Mouse (Mus musculus) heart, embryonic 11.5 days (tissue): ENCODE measurements around the gene Klhl6. TPM values are rescaled to one million over a fixed set of nuclear protein-coding genes. Genes with fewer than 3 reads are reported as not detected.

Experiments used
- ATAC-seq: fragments of 200-750 bp; cut with Nextera tagmentation; replicated peaks from 2 replicates; pipeline ENCODE4 v1.8.0; 2017; ENCODE audit warnings: moderate library complexity; ENCODE audit not compliant: insufficient number of reproducible peaks, low FRiP score, low TSS enrichment
- H3K27ac ChIP-seq: fragments of 300-500 bp; sonication (generic); 2 replicates; pipeline ENCODE4 v1.5.1; 2014; ENCODE audit warnings: mild to moderate bottlenecking, low read depth, low read length
- H3K27me3 ChIP-seq: fragments of 300-500 bp; sonication (generic); 2 replicates; pipeline ENCODE4 v1.6.1; 2014; ENCODE audit warnings: mild to moderate bottlenecking, low read length, mixed read lengths; ENCODE audit not compliant: control insufficient read depth, insufficient read depth
- H3K36me3 ChIP-seq: fragments of 300-500 bp; sonication (generic); 2 replicates; pipeline ENCODE4 v1.6.1; 2014; ENCODE audit warnings: mild to moderate bottlenecking, low read length, moderate library complexity, mixed read lengths; ENCODE audit not compliant: control insufficient read depth, insufficient read depth
- H3K4me1 ChIP-seq: fragments of 300-500 bp; sonication (generic); 2 replicates; pipeline ENCODE4 v1.6.1; 2014; ENCODE audit warnings: low read length; ENCODE audit not compliant: control insufficient read depth, insufficient read depth
- H3K4me2 ChIP-seq: fragments of 300-500 bp; sonication (generic); 2 replicates; pipeline ENCODE4 v1.6.1; 2014; ENCODE audit warnings: mild to moderate bottlenecking, moderate library complexity
- H3K4me3 ChIP-seq: fragments of 300-500 bp; sonication (generic); 2 replicates; pipeline ENCODE4 v1.5.1; 2014; ENCODE audit warnings: low read depth, low read length
- H3K9ac ChIP-seq: fragments of 300-500 bp; sonication (generic); 2 replicates; pipeline ENCODE4 v1.6.1; 2014; ENCODE audit warnings: mild to moderate bottlenecking, low read depth, low read length, moderate library complexity
- H3K9me3 ChIP-seq: fragments of 300-500 bp; sonication (generic); replicated peaks from 2 replicates; pipeline ENCODE4 v1.6.1; 2016; ENCODE audit warnings: low read length; ENCODE audit not compliant: control insufficient read depth
- WGBS: fragments of 180-500 bp; shearing (Covaris S2); extraction: QIAGEN DNeasy Blood & Tissue Kit; methylation state at CpG from one replicate; pipeline ENCODE4 v1.1.7; 2014; ENCODE audit not compliant: insufficient replicate concordance; 5-methylcytosine and 5-hydroxymethylcytosine counted together
- polyA plus RNA-seq: library from polyadenylated mRNA; unstranded; fragments of >200 nt; fragmentation: Nextera tagmentation; extraction: Ambion mirVana; gene quantifications from 2 replicates; pipeline ENCODE4 v1.2.1, GENCODE M21; 2014

The Klhl6 gene
- polyA plus RNA-seq, 1 experiment from 2014 or later = 29.2 TPM

- WGBS = 67% methylated on average over 2 of the region's 2 CpGs
- Histone ChIP-seq H3K27ac (no peak overlapping the region), H3K36me3 (no peaks in the 10 kb centered on the region), H3K27me3 (no peaks in the 10 kb centered on the region), H3K4me2 (no peak overlapping the region), H3K9me3 (no peaks in the 10 kb centered on the region), H3K9ac (no peak overlapping the region), H3K4me3 (no peak overlapping the region), H3K4me1 (no peaks in the 10 kb centered on the region)
- ATAC-seq = no peak
These were observed 70.3 kb downstream of the Klhl6 start for GRCm38 (mm10) chr16:19912582-19912981.

GRCm38 (mm10) chr16:19908291-19908690 is 74.5 kb downstream of the Klhl6 start:
- 53% methylated on average over 3 of the region's 3 CpGs for WGBS
- Histone ChIP-seq H3K4me2 (no peak overlapping the region), H3K36me3 (no peaks in the 10 kb centered on the region), H3K27me3 (no peaks in the 10 kb centered on the region), H3K4me3 (no peak overlapping the region), H3K27ac (no peak overlapping the region), H3K9ac (no peak overlapping the region), H3K4me1 (peaks cover 4% of the 10 kb centered on the region; the same call in 1 of the 2 replicates), H3K9me3 (no peaks in the 10 kb centered on the region)
- no peak for ATAC-seq

- no peak overlapping the region for H3K27ac ChIP-seq
- H3K27me3 ChIP-seq = no peaks in the 10 kb centered on the region
- 33% methylated on average over 2 of the region's 2 CpGs for WGBS
- H3K9ac ChIP-seq = no peak overlapping the region
- peaks cover 4% of the 10 kb centered on the region; the same call in 1 of the 2 replicates for H3K4me1 ChIP-seq
- H3K4me2 ChIP-seq = no peak overlapping the region
- no peaks in the 10 kb centered on the region for H3K9me3 ChIP-seq
- no peaks in the 10 kb centered on the region for H3K36me3 ChIP-seq
- no peak for ATAC-seq
- no peak overlapping the region for H3K4me3 ChIP-seq
These were observed 75.7 kb downstream of the Klhl6 start for GRCm38 (mm10) chr16:19907103-19907502.

- Histone ChIP-seq H3K4me3 (no peak overlapping the region), H3K36me3 (no peaks in the 10 kb centered on the region), H3K27ac (no peak overlapping the region), H3K9ac (no peak overlapping the region), H3K9me3 (no peaks in the 10 kb centered on the region), H3K4me2 (no peak overlapping the region), H3K4me1 (peaks cover 6% of the 10 kb centered on the region; the same call in 1 of the 2 replicates), H3K27me3 (no peaks in the 10 kb centered on the region)
- ATAC-seq = no peak
- WGBS = 21% methylated on average over 2 of the region's 2 CpGs
These were observed 77.9 kb downstream of the Klhl6 start for GRCm38 (mm10) chr16:19904734-19905479.

- no peak for ATAC-seq
- WGBS = 87% methylated on average over 1 of the region's 1 CpGs
- Histone ChIP-seq H3K9me3 (no peaks in the 10 kb centered on the region), H3K27ac (no peak overlapping the region), H3K4me3 (no peak overlapping the region), H3K27me3 (no peaks in the 10 kb centered on the region), H3K4me1 (peaks cover 6% of the 10 kb centered on the region; the same call in 1 of the 2 replicates), H3K9ac (no peak overlapping the region), H3K4me2 (no peak overlapping the region), H3K36me3 (no peaks in the 10 kb centered on the region)
These were observed 79.0 kb downstream of the Klhl6 start for GRCm38 (mm10) chr16:19903792-19904191.

Other genes with a start within 250 kb of the Klhl6 start
- 22.4 and 28.7 TPM in 2 replicates for gene B3gnt5, start 222.8 kb downstream of the Klhl6 start, polyA plus RNA-seq
- gene Klhl24, start 114.5 kb upstream of the Klhl6 start, polyA plus RNA-seq = 31.5 and 37.1 TPM in 2 replicates
- 22.3 and 24.7 TPM in 2 replicates for gene Yeats2, start 158.0 kb upstream of the Klhl6 start, polyA plus RNA-seq